Mouse (Mus musculus): ENCODE measurements at regions not wholly inside any gene's neighbourhood (a gene's known extent, or its start where the extent isn't known, plus 50 kb on each side); places are given as distances from the start of the nearest gene placed in this dataset.

- no peak for TF ChIP-seq CTCF (IDR thresholded peaks at IDR 0.05; ENCODE audit: borderline replicate concordance, extremely low read depth, insufficient read depth, insufficient read length)
- TF ChIP-seq POLR2A (IDR thresholded peaks at IDR 0.05; ENCODE audit: borderline replicate concordance, extremely low read depth, insufficient read depth, insufficient read length, poor library complexity, severe bottlenecking), result no peak
Observed at GRCm38 (mm10) chr2:92808121-92808520, 106.8 kb upstream of the Syt13 start.

Data from brain, embryonic 14.5 days (tissue).